Mouse (Mus musculus): Measurements from ENCODE around the gene Nox4. TPM values are rescaled to one million over a fixed set of nuclear protein-coding genes. Genes with fewer than 3 reads are reported as not detected.

The Nox4 gene
- total RNA-seq, 2 experiments from 2014 or later = 0.60 to 1.1 TPM

- DNase-seq (ENCODE audit: low spot score in 2 of 2) = no peak
Observed at GRCm38 (mm10) chr7:87370789-87371188, 124.9 kb downstream of the Nox4 start.

DNA sequence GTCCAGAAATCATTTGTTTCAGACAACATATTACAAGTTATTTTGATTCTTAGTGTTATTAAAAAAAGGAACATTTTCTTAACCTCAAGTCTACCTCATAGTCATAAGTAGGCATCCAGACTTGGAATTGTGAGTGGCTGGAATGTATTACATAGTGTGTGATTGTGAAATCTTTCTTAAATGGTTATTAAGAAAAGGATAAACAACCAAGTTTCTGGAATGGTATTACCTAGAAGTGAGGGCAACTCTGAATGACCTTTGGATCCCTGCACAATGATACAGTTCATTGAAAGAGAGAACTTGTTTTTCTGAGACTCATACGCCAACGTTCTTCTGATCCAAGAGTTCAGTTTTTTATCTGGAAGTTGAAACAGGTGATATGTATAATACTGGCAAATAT is 125.4 kb downstream of the Nox4 start:
- DNase-seq (ENCODE audit: low spot score in 2 of 2) = no peak

DNA sequence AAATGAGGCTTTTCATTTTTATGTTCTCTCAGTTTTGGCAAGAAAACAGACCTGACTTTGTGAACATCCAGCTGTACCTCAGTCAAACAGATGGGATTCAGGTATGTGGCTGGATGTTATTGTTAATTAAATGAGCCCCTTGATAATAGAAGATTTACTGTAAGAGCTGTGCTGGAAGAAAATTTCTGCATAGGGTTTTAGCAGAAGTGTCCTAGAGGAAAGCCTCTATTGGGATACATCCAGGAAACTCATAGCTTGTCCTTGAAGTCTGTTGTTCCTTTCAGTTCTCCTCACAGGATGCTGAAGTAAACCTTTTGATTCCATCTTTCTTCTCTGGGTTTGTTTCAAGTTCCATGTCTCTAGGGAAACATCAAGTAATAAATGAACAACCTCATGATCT is 128.4 kb downstream of the Nox4 start:
- no peak for DNase-seq (ENCODE audit: low spot score in 2 of 2)

DNA sequence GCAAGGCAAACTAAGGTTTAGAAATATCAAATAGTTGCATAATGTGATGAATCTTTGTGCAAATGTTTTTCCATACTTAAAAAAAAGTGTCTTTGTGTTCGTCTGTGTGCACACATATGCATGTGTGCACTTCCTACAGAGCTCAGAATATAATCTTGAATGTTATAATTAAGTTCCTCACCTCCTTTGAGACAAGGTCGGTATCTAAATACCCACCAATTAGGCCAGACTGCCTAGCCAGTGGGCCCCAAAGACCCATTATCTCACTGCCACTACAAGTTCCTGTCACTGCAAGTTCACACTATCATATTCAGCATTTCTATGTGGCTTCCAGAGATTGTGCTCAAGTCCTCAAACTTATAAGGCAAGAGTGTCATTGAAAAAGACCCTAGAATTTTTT is 129.0 kb downstream of the Nox4 start:
- no peak for DNase-seq (ENCODE audit: low spot score in 2 of 2)

- DNase-seq (ENCODE audit: low spot score in 2 of 2) = no peak
Observed at GRCm38 (mm10) chr7:87397023-87397422, 151.1 kb downstream of the Nox4 start.

- peak in 1 of 2 experiments; percentile 6 for DNase-seq (ENCODE audit: low spot score in 2 of 2)
Observed at GRCm38 (mm10) chr7:87411373-87411772, 165.5 kb downstream of the Nox4 start.

- DNase-seq (ENCODE audit: low spot score in 2 of 2) = no peak
Observed at GRCm38 (mm10) chr7:87413271-87413670, 167.4 kb downstream of the Nox4 start.

Other genes starting within 250 kb of the Nox4 start
- gene Vmn2r79, start 250.0 kb upstream of the Nox4 start, total RNA-seq (2021) = under 1 TPM in 1 of 2 experiments, not detected in 1; 0.02 TPM
- gene Tyr, start 247.4 kb downstream of the Nox4 start, total RNA-seq (2021) = not detected

Data from layer of hippocampus, postnatal 10 days (tissue).